Mouse (Mus musculus) MEL (cell line): ENCODE measurements around the gene Ctu1. TPM values are rescaled to one million over a fixed set of nuclear protein-coding genes. Genes with fewer than 3 reads are reported as not detected.

Experiments
- DNase-seq: peaks from one replicate; pipeline ENCODE4 v3.0.0; 2011; ENCODE audit warnings: low read depth, low spot score
- H3K27ac ChIP-seq: 2 replicates; pipeline ENCODE4 v1.5.1; 2012; ENCODE audit warnings: low read depth, mild to moderate bottlenecking, control low read depth, low read length, moderate library complexity; ENCODE audit not compliant: control insufficient read depth
- H3K27me3 ChIP-seq, 2 experiments: fragments of 150-350 bp in 1 of 2; sonication (generic) in 1 of 2; 2 replicates each; pipeline ENCODE4 v1.6.1; 2012; ENCODE audit warnings: low read length in 2 of 2, mild to moderate bottlenecking in 2 of 2, improper control_type of control experiment in 1 of 2, moderate library complexity in 1 of 2; ENCODE audit not compliant: insufficient read depth in 2 of 2, control insufficient read depth in 1 of 2
- H3K36me3 ChIP-seq, 2 experiments: 2 replicates each; pipeline ENCODE4 v1.6.1; 2012 to 2014; ENCODE audit warnings: low read length in 2 of 2, improper control_type of control experiment in 1 of 2, inconsistent platforms in 1 of 2, mild to moderate bottlenecking in 1 of 2; ENCODE audit not compliant: insufficient read depth in 2 of 2, control insufficient read depth in 1 of 2
- H3K4me1 ChIP-seq, 2 experiments: fragments of 150-350 bp in 1 of 2; sonication (generic) in 1 of 2; 2 replicates each; pipeline ENCODE4 v1.6.1; 2012; ENCODE audit warnings: low read length in 2 of 2, improper control_type of control experiment in 1 of 2, mild to moderate bottlenecking in 1 of 2; ENCODE audit not compliant: insufficient read depth in 2 of 2, control insufficient read depth in 1 of 2
- H3K4me3 ChIP-seq, 2 experiments: fragments of 150-350 bp in 1 of 2; sonication (generic) in 1 of 2; 2 replicates each; pipeline ENCODE4 v1.5.1; 2012; ENCODE audit warnings: low read depth in 2 of 2, low read length in 2 of 2, mild to moderate bottlenecking in 2 of 2, moderate library complexity in 2 of 2, control low read depth in 1 of 2, improper control_type of control experiment in 1 of 2; ENCODE audit not compliant: control insufficient read depth in 1 of 2, insufficient read depth in 1 of 2
- H3K79me2 ChIP-seq: 2 replicates; pipeline ENCODE4 v1.6.1; 2012; ENCODE audit warnings: mild to moderate bottlenecking, low read length, moderate library complexity; ENCODE audit not compliant: control insufficient read depth, poor library complexity, insufficient read depth
- H3K9ac ChIP-seq: 2 replicates; pipeline ENCODE4 v1.6.1; 2012; ENCODE audit warnings: low read depth, mild to moderate bottlenecking, control low read depth, low read length, moderate library complexity; ENCODE audit not compliant: control insufficient read depth, poor library complexity, severe bottlenecking
- H3K9me3 ChIP-seq: fragments of 150-350 bp; sonication (generic); replicated peaks from 2 replicates; pipeline ENCODE4 v1.6.1; 2012; ENCODE audit warnings: mild to moderate bottlenecking, low read length, improper control_type of control experiment, moderate library complexity; ENCODE audit not compliant: insufficient read depth
- ELF1 ChIP-seq: IDR thresholded peaks from 2 replicates; pipeline ENCODE4 v1.6.1; 2014; ENCODE audit warnings: low read depth, mild to moderate bottlenecking, inconsistent platforms, low read length, improper control_type of control experiment, moderate library complexity
- ETS1 ChIP-seq: IDR thresholded peaks from 2 replicates; pipeline ENCODE4 v1.6.1; 2012; ENCODE audit warnings: low read depth, mild to moderate bottlenecking, inconsistent platforms, low read length, improper control_type of control experiment, moderate library complexity
- GATA1 ChIP-seq: IDR thresholded peaks from 2 replicates; pipeline ENCODE4 v1.6.1; 2011; ENCODE audit warnings: low read depth, low read length, improper control_type of control experiment
- HCFC1 ChIP-seq: IDR thresholded peaks from 2 replicates; pipeline ENCODE4 v1.6.1; 2012; ENCODE audit warnings: low read depth, mild to moderate bottlenecking, inconsistent platforms, low read length, improper control_type of control experiment, moderate library complexity
- JUND ChIP-seq: IDR thresholded peaks from 2 replicates; pipeline ENCODE4 v1.6.1; 2011; ENCODE audit warnings: low read depth, mild to moderate bottlenecking, improper control_type of control experiment, low read length
- KAT2A ChIP-seq: conservative IDR thresholded peaks from 2 replicates; pipeline ENCODE4 v1.6.1; 2012; ENCODE audit warnings: low read depth, low read length, improper control_type of control experiment, inconsistent platforms
- MAX ChIP-seq: IDR thresholded peaks from 2 replicates; pipeline ENCODE4 v1.6.1; 2011; ENCODE audit warnings: low read length, improper control_type of control experiment
- MEF2A ChIP-seq: IDR thresholded peaks from 2 replicates; pipeline ENCODE4 v1.6.1; 2014; ENCODE audit warnings: low read depth, mild to moderate bottlenecking, inconsistent platforms, low read length, improper control_type of control experiment; ENCODE audit not compliant: poor library complexity, insufficient replicate concordance, severe bottlenecking; ENCODE audit errors: extremely low read depth
- MYC ChIP-seq: IDR thresholded peaks from 2 replicates; pipeline ENCODE4 v1.6.1; 2011; ENCODE audit warnings: low read depth, mild to moderate bottlenecking, low read length, improper control_type of control experiment, moderate library complexity
- NRF1 ChIP-seq: IDR thresholded peaks from 2 replicates; pipeline ENCODE4 v1.6.1; 2014; ENCODE audit warnings: low read depth, mild to moderate bottlenecking, inconsistent platforms, low read length, improper control_type of control experiment, moderate library complexity; ENCODE audit not compliant: poor library complexity, insufficient read depth, severe bottlenecking
- POLR2AphosphoS5 ChIP-seq: IDR thresholded peaks from 2 replicates; pipeline ENCODE4 v1.6.1; 2012; ENCODE audit warnings: low read depth, borderline replicate concordance, mild to moderate bottlenecking, inconsistent platforms, low read length, moderate library complexity, mixed read lengths
- RCOR1 ChIP-seq: IDR thresholded peaks from 2 replicates; pipeline ENCODE4 v1.6.1; 2012; ENCODE audit warnings: low read depth, mild to moderate bottlenecking, inconsistent platforms, low read length, improper control_type of control experiment
- SIN3A ChIP-seq: IDR thresholded peaks from 2 replicates; pipeline ENCODE4 v1.6.1; 2012; ENCODE audit warnings: low read length, improper control_type of control experiment, inconsistent platforms
- SMC3 ChIP-seq: IDR thresholded peaks from 2 replicates; pipeline ENCODE4 v1.6.1; 2011; ENCODE audit warnings: low read depth, low read length, improper control_type of control experiment
- TAL1 ChIP-seq: IDR thresholded peaks from 2 replicates; pipeline ENCODE4 v1.6.1; 2012; ENCODE audit warnings: mild to moderate bottlenecking, inconsistent platforms, low read length, moderate library complexity, mixed read lengths
- TCF12 ChIP-seq: IDR thresholded peaks from 2 replicates; pipeline ENCODE4 v1.6.1; 2014; ENCODE audit warnings: low read depth, mild to moderate bottlenecking, inconsistent platforms, low read length, improper control_type of control experiment, moderate library complexity
- USF2 ChIP-seq, 2 experiments: IDR thresholded peaks; 2 replicates each; pipeline ENCODE4 v1.6.1; 2011 to 2012; ENCODE audit warnings: improper control_type of control experiment in 2 of 2, low read length in 2 of 2, borderline replicate concordance in 1 of 2, inconsistent platforms in 1 of 2, low read depth in 1 of 2, mild to moderate bottlenecking in 1 of 2; ENCODE audit not compliant: insufficient read depth in 1 of 2
- ZKSCAN1 ChIP-seq: IDR thresholded peaks from 2 replicates; pipeline ENCODE4 v1.6.1; 2012; ENCODE audit warnings: low read depth, mild to moderate bottlenecking, inconsistent platforms, low read length, improper control_type of control experiment, moderate library complexity
- ZMIZ1 ChIP-seq: IDR thresholded peaks from 2 replicates; pipeline ENCODE4 v1.6.1; 2012; ENCODE audit warnings: low read depth, mild to moderate bottlenecking, inconsistent platforms, low read length, improper control_type of control experiment, moderate library complexity
- polyA plus RNA-seq, 2 experiments: library from polyadenylated mRNA; stranded (reverse) in 1 of 2; unstranded in 1 of 2; fragments of >175 nt in 1 of 2; fragments of >200 nt in 1 of 2; gene quantifications; 2 replicates each; pipeline versions ENCODE4 v1.2.1 to v1.2.4; 2012; ENCODE audit warnings: low replicate concordance in 2 of 2, low read depth in 1 of 2; ENCODE audit not compliant: insufficient read length in 2 of 2, insufficient read depth in 1 of 2, missing spikeins in 1 of 2
- total RNA-seq: library from RNA; depleted of rRNA; stranded (reverse); fragments of 300-350 nt; gene quantifications from 2 replicates; pipeline ENCODE4 v1.2.3, GENCODE M21; 2012

Gene Ctu1
- total and polyA plus RNA-seq, 3 experiments: 15.6 to 17.2 TPM; not detected in 1

DNA sequence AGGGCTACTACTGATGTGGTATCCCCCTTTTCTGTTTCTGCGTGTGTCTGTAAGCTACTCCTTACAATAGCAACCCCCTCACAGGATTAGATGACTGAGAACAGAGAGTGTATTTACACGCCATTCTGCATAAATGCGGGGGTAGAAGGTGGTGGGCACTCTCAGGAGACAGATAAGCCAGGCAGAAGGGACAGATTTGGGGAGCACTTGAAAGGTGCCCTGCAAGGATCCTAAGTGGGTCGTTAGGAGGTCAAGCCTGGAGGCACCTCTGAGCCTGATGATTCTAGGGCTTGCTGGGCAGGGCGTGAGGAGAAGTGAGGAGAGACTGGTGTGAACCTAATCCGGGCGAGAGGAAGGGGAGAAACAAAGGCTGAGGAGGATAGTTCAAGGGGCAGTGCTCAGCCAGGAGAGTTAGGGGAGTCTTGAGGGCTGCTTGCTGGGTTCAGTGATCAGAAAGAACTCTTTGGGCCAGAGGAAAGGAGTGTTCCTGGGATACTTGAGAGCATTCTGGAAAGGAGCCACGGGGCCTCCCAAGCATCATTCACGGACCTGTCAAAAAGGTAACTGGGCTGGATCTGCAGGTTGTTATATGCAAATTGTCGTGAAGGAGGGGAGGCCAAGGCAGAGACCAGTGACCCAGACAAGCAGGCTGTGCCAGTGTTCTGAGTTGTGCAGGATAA lies 905 bp downstream of the Ctu1 start:
- peak overlapping the region; percentile 85 for H3K9ac ChIP-seq
- peaks cover 18% of the 10 kb centered on the region for H3K79me2 ChIP-seq
- no peaks in the 10 kb centered on the region for H3K9me3 ChIP-seq
- H3K27ac ChIP-seq: peak overlapping the region; percentile 67
- no peaks in the 10 kb centered on the region for H3K27me3 ChIP-seq
- H3K4me1 ChIP-seq: peaks cover 0 to 5% of the 10 kb centered on the region in 2 experiments; a peak in 1 of 4 replicates
- H3K4me3 ChIP-seq: peak overlapping the region; percentile 60 to 90
- no peak for TF ChIP-seq MEF2A
- TF ChIP-seq TAL1: no peak
- TF ChIP-seq ELF1: no peak
- no peak for TF ChIP-seq KAT2A
- TF ChIP-seq GATA1: no peak
- no peak for TF ChIP-seq ZKSCAN1
- no peak for TF ChIP-seq ZMIZ1
- no peak for TF ChIP-seq RCOR1
- no peak for TF ChIP-seq HCFC1
- TF ChIP-seq POLR2AphosphoS5: no peak
- no peak for TF ChIP-seq MAX
- TF ChIP-seq SMC3: no peak
- no peak for TF ChIP-seq USF2 (IDR thresholded peaks at IDR 0.05; ENCODE audit: borderline replicate concordance in 1 of 2, insufficient read depth in 1 of 2, low read depth in 1 of 2, low read length in 2 of 2)
- no peak for TF ChIP-seq MYC
- TF ChIP-seq JUND: no peak
- TF ChIP-seq TCF12: no peak
- TF ChIP-seq ETS1: no peak
- TF ChIP-seq NRF1: no peak
- TF ChIP-seq SIN3A: no peak
- peaks cover 0 to 2% of the 10 kb centered on the region in 2 experiments; a peak in 1 of 4 replicates for H3K36me3 ChIP-seq
- no peak for DNase-seq

DNA sequence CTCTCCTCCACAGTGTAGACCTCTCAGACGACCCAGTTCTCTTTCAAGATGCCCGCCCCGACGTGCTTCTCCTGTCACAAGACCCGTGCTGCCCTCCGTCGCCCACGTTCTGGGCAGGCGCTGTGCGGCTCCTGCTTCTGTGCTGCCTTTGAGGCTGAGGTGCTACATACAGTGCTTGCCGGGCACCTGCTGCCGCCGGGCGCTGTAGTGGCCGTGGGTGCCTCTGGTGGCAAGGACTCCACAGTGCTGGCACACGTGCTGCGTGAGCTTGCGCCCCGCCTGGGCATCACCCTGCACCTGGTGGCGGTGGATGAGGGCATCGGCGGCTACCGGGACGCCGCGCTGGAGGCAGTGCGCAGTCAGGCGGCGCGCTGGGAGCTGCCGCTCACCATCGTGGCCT lies 3.3 kb downstream of the Ctu1 start:
- H3K27ac ChIP-seq: no peak overlapping the region
- no peaks in the 10 kb centered on the region for H3K9me3 ChIP-seq
- H3K4me1 ChIP-seq: peaks cover 0 to 5% of the 10 kb centered on the region in 2 experiments; a peak in 1 of 4 replicates
- no peaks in the 10 kb centered on the region for H3K27me3 ChIP-seq
- no peak for TF ChIP-seq SMC3
- TF ChIP-seq HCFC1: no peak
- TF ChIP-seq, all 39 proteins: peak for 0
- Histone ChIP-seq H3K36me3 (peaks cover 0 to 2% of the 10 kb centered on the region in 2 experiments; a peak in 1 of 4 replicates), H3K79me2 (peaks cover 18% of the 10 kb centered on the region), H3K9ac (no peak overlapping the region), H3K4me3 (no peak overlapping the region)
- no peak for DNase-seq
